Mouse (Mus musculus): ENCODE results near the gene Tmem63b.

Tmem63b gene

GRCm38 (mm10) chr17:45686716-45687115 lies at the start of gene Tmem63b:
TSS of gene Tmem63b (minus strand) at chr17:45686905.
- no peak for DNase-seq

- peak; percentile 94 to 96 for DNase-seq
These were observed 48.9 kb upstream of the Tmem63b start for GRCm38 (mm10) chr17:45735382-45736310.

GRCm38 (mm10) chr17:45734881-45735280 lies 48.2 kb upstream of the Tmem63b start:
- DNase-seq: no peak

GRCm38 (mm10) chr17:45734333-45734732 lies 47.6 kb upstream of the Tmem63b start:
- no peak for DNase-seq

GRCm38 (mm10) chr17:45733735-45734301 lies 47.1 kb upstream of the Tmem63b start, which contains the start of gene 1600014C23Rik:
TSS of gene 1600014C23Rik (minus strand) at chr17:45733844.
- peak; percentile 75 for DNase-seq

GRCm38 (mm10) chr17:45733038-45733734 lies 46.5 kb upstream of the Tmem63b start:
- peak; percentile 46 to 50 for DNase-seq

- peak; percentile 94 to 95 for DNase-seq
These were observed 44.6 kb upstream of the Tmem63b start for GRCm38 (mm10) chr17:45731172-45731864.

- DNase-seq: no peak
These were observed 44.0 kb upstream of the Tmem63b start for GRCm38 (mm10) chr17:45730696-45731095.

GRCm38 (mm10) chr17:45729387-45729786 lies 42.7 kb upstream of the Tmem63b start:
- no peak for DNase-seq

- no peak for DNase-seq
These were observed 41.4 kb upstream of the Tmem63b start for GRCm38 (mm10) chr17:45727983-45728723.

GRCm38 (mm10) chr17:45727481-45727880 lies 40.8 kb upstream of the Tmem63b start:
- DNase-seq: no peak

- DNase-seq: no peak
These were observed 39.5 kb upstream of the Tmem63b start for GRCm38 (mm10) chr17:45726249-45726648.

GRCm38 (mm10) chr17:45724574-45724921 lies 37.8 kb upstream of the Tmem63b start:
- DNase-seq: no peak

- peak; percentile 93 to 95 for DNase-seq
These were observed 37.2 kb upstream of the Tmem63b start for GRCm38 (mm10) chr17:45723732-45724573.

GRCm38 (mm10) chr17:45718323-45718722 lies 31.6 kb upstream of the Tmem63b start:
- peak; percentile 89 to 90 for DNase-seq

- DNase-seq: no peak
These were observed 24.8 kb upstream of the Tmem63b start for GRCm38 (mm10) chr17:45711525-45711924.

GRCm38 (mm10) chr17:45710407-45710806 lies 23.7 kb upstream of the Tmem63b start:
- DNase-seq: no peak

GRCm38 (mm10) chr17:45709829-45710228 lies 23.1 kb upstream of the Tmem63b start:
- no peak for DNase-seq

- no peak for DNase-seq
These were observed 21.5 kb upstream of the Tmem63b start for GRCm38 (mm10) chr17:45708179-45708578.

- DNase-seq: no peak
These were observed 20.7 kb upstream of the Tmem63b start for GRCm38 (mm10) chr17:45707376-45707775.

GRCm38 (mm10) chr17:45706796-45707195 lies 20.1 kb upstream of the Tmem63b start:
- no peak for DNase-seq
